Mouse (Mus musculus): Measurements from ENCODE around the gene Gcnt4. TPM values are rescaled to one million over a fixed set of nuclear protein-coding genes. Genes with fewer than 3 reads are reported as not detected.

Gene Gcnt4
- total and polyA plus RNA-seq, 2 experiments = 1.1 to 2.1 TPM

DNA sequence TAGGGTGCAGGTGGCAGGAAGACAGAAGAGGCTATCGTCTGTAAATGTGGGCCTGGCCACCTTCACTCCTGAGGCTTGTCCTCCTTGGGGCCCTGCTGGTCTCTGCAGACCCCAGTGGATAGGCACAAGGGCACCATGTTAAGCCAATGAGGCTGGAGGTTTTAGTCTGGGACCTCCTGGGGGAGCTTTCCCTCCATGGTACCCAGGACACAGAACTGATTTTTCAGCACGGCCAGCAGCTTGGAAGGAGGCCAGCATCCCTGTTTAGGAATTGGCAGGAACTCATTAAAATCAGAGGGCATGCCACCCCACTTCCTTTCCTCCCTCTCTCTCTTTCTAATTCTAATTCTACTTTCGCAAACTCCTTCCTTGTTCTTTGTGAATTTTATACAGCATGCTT, 19.1 kb downstream of the Gcnt4 start:
- Histone ChIP-seq H3K36me3 (ENCODE audit: control insufficient read depth, insufficient read depth, low read length) (no peaks in the 10 kb centered on the region; the same call in 1 of the 2 replicates), H3K4me1 (ENCODE audit: control insufficient read depth, insufficient read depth, low read length) (no peaks in the 10 kb centered on the region; the same call in 1 of the 2 replicates), H3K27ac (replicated peaks; ENCODE audit: insufficient read depth, low read depth, low read length) (no peak overlapping the region), H3K9ac (ENCODE audit: low read depth, low read length) (no peak overlapping the region), H3K27me3 (ENCODE audit: control insufficient read depth, insufficient read depth, low read length) (no peaks in the 10 kb centered on the region), H3K4me3 (ENCODE audit: insufficient read depth, low read depth, low read length) (no peak overlapping the region), H3K79me2 (ENCODE audit: control insufficient read depth, insufficient read depth, low read length) (no peaks in the 10 kb centered on the region)
- 35% methylated on average over 3 of the region's 3 CpGs for WGBS
- peak; percentile 31 for TF ChIP-seq CTCF (IDR thresholded peaks at IDR 0.05; ENCODE audit: low read depth, low read length)
- TF ChIP-seq POLR2A (IDR thresholded peaks at IDR 0.05; ENCODE audit: extremely low read depth, insufficient read depth, low read length) = no peak
- peak; percentile 63 for DNase-seq (ENCODE audit: extremely low read depth, low read depth, low spot score)

- H3K4me1 ChIP-seq (ENCODE audit: control insufficient read depth, insufficient read depth, low read length) = no peaks in the 10 kb centered on the region; the same call in 1 of the 2 replicates
- 95% methylated on average over 4 of the region's 4 CpGs for WGBS
- DNase-seq (ENCODE audit: extremely low read depth, low read depth, low spot score) = no peak
- no peak overlapping the region for H3K4me3 ChIP-seq (ENCODE audit: insufficient read depth, low read depth, low read length)
- H3K27me3 ChIP-seq (ENCODE audit: control insufficient read depth, insufficient read depth, low read length) = no peaks in the 10 kb centered on the region
- no peak overlapping the region for H3K9ac ChIP-seq (ENCODE audit: low read depth, low read length)
- no peaks in the 10 kb centered on the region; the same call in 1 of the 2 replicates for H3K36me3 ChIP-seq (ENCODE audit: control insufficient read depth, insufficient read depth, low read length)
- no peak overlapping the region for H3K27ac ChIP-seq (replicated peaks; ENCODE audit: insufficient read depth, low read depth, low read length)
- TF ChIP-seq POLR2A (IDR thresholded peaks at IDR 0.05; ENCODE audit: extremely low read depth, insufficient read depth, low read length) (no peak), CTCF (IDR thresholded peaks at IDR 0.05; ENCODE audit: low read depth, low read length) (no peak)
- H3K79me2 ChIP-seq (ENCODE audit: control insufficient read depth, insufficient read depth, low read length) = no peaks in the 10 kb centered on the region
Measured at GRCm38 (mm10) chr13:96945748-96946147, 21.3 kb downstream of the Gcnt4 start.

DNA sequence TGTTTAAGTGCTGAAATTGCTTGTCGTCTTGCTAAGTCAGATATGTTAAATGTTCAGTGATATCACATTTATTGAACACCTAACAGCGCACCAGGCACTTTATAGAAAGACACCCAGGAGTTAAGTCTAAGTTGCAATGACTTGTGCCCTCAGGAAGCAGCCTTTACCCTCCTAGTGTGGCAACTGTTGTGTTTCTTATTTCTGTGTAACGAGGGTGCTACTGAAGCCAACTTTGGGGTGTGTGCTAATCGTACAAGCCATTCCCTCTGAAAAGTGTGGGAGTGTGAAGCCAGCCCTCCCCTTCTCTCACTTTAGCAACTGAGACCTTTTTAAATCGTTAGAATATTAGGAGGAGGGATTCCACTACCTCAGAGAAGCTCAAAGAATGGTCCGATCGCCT, 23.2 kb downstream of the Gcnt4 start:
- Histone ChIP-seq H3K27ac (replicated peaks; ENCODE audit: insufficient read depth, low read depth, low read length) (no peak overlapping the region), H3K4me1 (ENCODE audit: control insufficient read depth, insufficient read depth, low read length) (no peaks in the 10 kb centered on the region; the same call in 1 of the 2 replicates), H3K9ac (ENCODE audit: low read depth, low read length) (no peak overlapping the region), H3K27me3 (ENCODE audit: control insufficient read depth, insufficient read depth, low read length) (no peaks in the 10 kb centered on the region), H3K36me3 (ENCODE audit: control insufficient read depth, insufficient read depth, low read length) (no peaks in the 10 kb centered on the region; the same call in 1 of the 2 replicates), H3K79me2 (ENCODE audit: control insufficient read depth, insufficient read depth, low read length) (no peaks in the 10 kb centered on the region), H3K4me3 (ENCODE audit: insufficient read depth, low read depth, low read length) (no peak overlapping the region)
- WGBS = 86% methylated on average over 7 of the region's 7 CpGs
- no peak for TF ChIP-seq CTCF (IDR thresholded peaks at IDR 0.05; ENCODE audit: low read depth, low read length)
- no peak for TF ChIP-seq POLR2A (IDR thresholded peaks at IDR 0.05; ENCODE audit: extremely low read depth, insufficient read depth, low read length)
- no peak for DNase-seq (ENCODE audit: extremely low read depth, low read depth, low spot score)

DNA sequence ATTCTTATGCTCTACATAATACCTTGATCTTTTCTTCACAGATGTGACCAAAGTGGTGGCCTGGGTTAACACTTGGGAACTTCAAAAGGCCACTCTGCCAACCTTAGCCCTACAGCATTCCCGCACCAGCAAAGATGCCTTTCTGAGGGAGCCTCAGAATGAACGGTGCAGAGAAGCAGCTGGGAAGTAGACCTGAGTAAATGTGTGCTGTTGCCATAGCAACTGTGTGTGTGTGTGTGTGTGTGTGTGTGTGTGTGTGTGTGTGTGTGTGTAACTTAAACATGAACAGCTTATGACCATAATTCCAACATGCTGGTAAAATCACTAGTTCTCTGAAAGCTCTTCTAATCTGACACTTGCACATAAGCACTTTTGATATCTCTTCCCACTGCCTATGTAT, 27.4 kb downstream of the Gcnt4 start:
- H3K36me3 ChIP-seq (ENCODE audit: control insufficient read depth, insufficient read depth, low read length) = no peaks in the 10 kb centered on the region
- WGBS = 66% methylated on average over 2 of the region's 2 CpGs
- H3K79me2 ChIP-seq (ENCODE audit: control insufficient read depth, insufficient read depth, low read length) = no peaks in the 10 kb centered on the region
- no peak for TF ChIP-seq CTCF (IDR thresholded peaks at IDR 0.05; ENCODE audit: low read depth, low read length)
- no peak for TF ChIP-seq POLR2A (IDR thresholded peaks at IDR 0.05; ENCODE audit: extremely low read depth, insufficient read depth, low read length)
- no peaks in the 10 kb centered on the region for H3K4me1 ChIP-seq (ENCODE audit: control insufficient read depth, insufficient read depth, low read length)
- no peak overlapping the region for H3K9ac ChIP-seq (ENCODE audit: low read depth, low read length)
- no peaks in the 10 kb centered on the region for H3K27me3 ChIP-seq (ENCODE audit: control insufficient read depth, insufficient read depth, low read length)
- H3K4me3 ChIP-seq (ENCODE audit: insufficient read depth, low read depth, low read length) = no peak overlapping the region
- no peak for DNase-seq (ENCODE audit: extremely low read depth, low read depth, low spot score)
- no peak overlapping the region for H3K27ac ChIP-seq (replicated peaks; ENCODE audit: insufficient read depth, low read depth, low read length)

DNA sequence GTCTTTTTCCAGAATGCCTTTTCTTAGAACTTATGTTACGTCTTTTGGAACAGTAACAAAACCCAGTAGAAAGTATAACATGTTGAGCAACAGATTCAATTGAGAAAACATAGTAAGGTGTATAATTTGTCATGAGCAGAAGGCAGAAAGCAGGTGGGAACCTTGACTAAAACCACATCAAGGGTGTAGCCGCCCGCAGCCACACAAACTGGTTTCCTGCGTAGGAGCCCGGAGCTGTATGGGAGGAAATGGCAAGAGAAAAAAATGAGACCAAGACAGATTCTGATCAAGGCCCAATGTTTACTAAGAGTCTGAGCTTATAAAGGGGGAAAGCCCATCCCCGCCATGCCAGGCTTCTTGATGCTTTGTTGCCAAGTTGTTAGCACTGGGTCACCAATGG, 32.0 kb downstream of the Gcnt4 start:
- Histone ChIP-seq H3K36me3 (ENCODE audit: control insufficient read depth, insufficient read depth, low read length) (no peaks in the 10 kb centered on the region), H3K27ac (replicated peaks; ENCODE audit: insufficient read depth, low read depth, low read length) (no peak overlapping the region), H3K4me1 (ENCODE audit: control insufficient read depth, insufficient read depth, low read length) (peaks cover 12% of the 10 kb centered on the region), H3K9ac (ENCODE audit: low read depth, low read length) (no peak overlapping the region), H3K4me3 (ENCODE audit: insufficient read depth, low read depth, low read length) (no peak overlapping the region), H3K27me3 (ENCODE audit: control insufficient read depth, insufficient read depth, low read length) (no peaks in the 10 kb centered on the region), H3K79me2 (ENCODE audit: control insufficient read depth, insufficient read depth, low read length) (no peaks in the 10 kb centered on the region)
- DNase-seq (ENCODE audit: extremely low read depth, low read depth, low spot score) = no peak
- TF ChIP-seq CTCF (IDR thresholded peaks at IDR 0.05; ENCODE audit: low read depth, low read length) = no peak
- TF ChIP-seq POLR2A (IDR thresholded peaks at IDR 0.05; ENCODE audit: extremely low read depth, insufficient read depth, low read length) = no peak
- 84% methylated on average over 6 of the region's 6 CpGs for WGBS

GRCm38 (mm10) chr13:96960019-96960418, 35.5 kb downstream of the Gcnt4 start:
- Histone ChIP-seq H3K36me3 (ENCODE audit: control insufficient read depth, insufficient read depth, low read length) (no peaks in the 10 kb centered on the region), H3K4me1 (ENCODE audit: control insufficient read depth, insufficient read depth, low read length) (peaks cover 13% of the 10 kb centered on the region), H3K9ac (ENCODE audit: low read depth, low read length) (no peak overlapping the region; the same call in 1 of the 2 replicates), H3K79me2 (ENCODE audit: control insufficient read depth, insufficient read depth, low read length) (no peaks in the 10 kb centered on the region), H3K27ac (replicated peaks; ENCODE audit: insufficient read depth, low read depth, low read length) (peak overlapping the region; percentile 70), H3K4me3 (ENCODE audit: insufficient read depth, low read depth, low read length) (no peak overlapping the region), H3K27me3 (ENCODE audit: control insufficient read depth, insufficient read depth, low read length) (no peaks in the 10 kb centered on the region)
- TF ChIP-seq POLR2A (IDR thresholded peaks at IDR 0.05; ENCODE audit: extremely low read depth, insufficient read depth, low read length) (no peak), CTCF (IDR thresholded peaks at IDR 0.05; ENCODE audit: low read depth, low read length) (no peak)
- WGBS = 32% methylated on average over 1 of the region's 1 CpGs
- peak; percentile 85 for DNase-seq (ENCODE audit: extremely low read depth, low read depth, low spot score)

Measured in liver, adult 2 months (tissue).